Mouse (Mus musculus) lung, adult 2 months (tissue): Measurements from ENCODE around the gene Il20.

ENCODE experiments used
- CTCF ChIP-seq: fragments of 200-500 bp; IDR thresholded peaks from 2 replicates; pipeline ENCODE4 v1.5.1; 2011; ENCODE audit warnings: mild to moderate bottlenecking, low read length, control low read depth; ENCODE audit not compliant: insufficient read depth
- POLR2A ChIP-seq: fragments of 200-500 bp; IDR thresholded peaks from 2 replicates; pipeline ENCODE4 v1.6.1; 2011; ENCODE audit warnings: low read depth, mild to moderate bottlenecking, control low read depth, low read length, borderline replicate concordance; ENCODE audit errors: extremely low read depth

DNA sequence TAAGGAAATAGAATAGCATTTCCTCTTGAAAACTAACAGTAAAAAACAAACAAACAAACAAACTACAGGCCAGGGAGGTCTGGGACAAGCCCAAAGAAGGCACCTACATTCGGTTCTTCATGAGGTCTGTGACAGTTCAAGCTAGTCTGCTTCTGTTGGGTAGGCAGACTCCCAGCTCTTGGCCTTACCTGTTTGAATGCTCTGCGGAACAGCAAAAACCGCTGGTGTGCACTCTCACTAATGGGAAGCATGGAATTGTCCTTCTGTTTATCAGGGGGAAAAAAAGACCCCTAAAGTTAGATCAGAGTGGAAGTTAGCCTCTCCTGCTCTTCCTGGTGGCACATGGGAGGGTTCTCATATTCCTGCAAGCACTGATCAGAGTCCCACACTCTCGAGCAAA is 28.1 kb downstream of the Il20 start:
- no peak for TF ChIP-seq CTCF
- no peak for TF ChIP-seq POLR2A
